Mouse (Mus musculus) MEL (cell line): ENCODE results near the gene Dcbld2.

Experiments used
- CTCF ChIP-seq, 3 experiments: IDR thresholded peaks in 2 of 3; conservative IDR thresholded peaks in 1 of 3; 2 replicates each; pipeline ENCODE4 v1.5.1; 2011 to 2012; ENCODE audit warnings: low read length in 3 of 3, low read depth in 2 of 3, mild to moderate bottlenecking in 2 of 3, improper control_type of control experiment in 1 of 3, inconsistent platforms in 1 of 3, mixed read lengths in 1 of 3, moderate library complexity in 1 of 3; ENCODE audit not compliant: control insufficient read depth in 1 of 3, insufficient read depth in 1 of 3, poor library complexity in 1 of 3, severe bottlenecking in 1 of 3
- ELF1 ChIP-seq: IDR thresholded peaks from 2 replicates; pipeline ENCODE4 v1.6.1; 2014; ENCODE audit warnings: low read depth, mild to moderate bottlenecking, inconsistent platforms, low read length, improper control_type of control experiment, moderate library complexity
- GABPA ChIP-seq: IDR thresholded peaks from 2 replicates; pipeline ENCODE4 v1.6.1; 2012; ENCODE audit warnings: low read depth, mild to moderate bottlenecking, inconsistent platforms, low read length, improper control_type of control experiment, moderate library complexity
- HCFC1 ChIP-seq: IDR thresholded peaks from 2 replicates; pipeline ENCODE4 v1.6.1; 2012; ENCODE audit warnings: low read depth, mild to moderate bottlenecking, inconsistent platforms, low read length, improper control_type of control experiment, moderate library complexity
- MAFK ChIP-seq: IDR thresholded peaks from 2 replicates; pipeline ENCODE4 v1.6.1; 2011; ENCODE audit warnings: low read depth, mild to moderate bottlenecking, low read length, improper control_type of control experiment, borderline replicate concordance
- NRF1 ChIP-seq: IDR thresholded peaks from 2 replicates; pipeline ENCODE4 v1.6.1; 2014; ENCODE audit warnings: low read depth, mild to moderate bottlenecking, inconsistent platforms, low read length, improper control_type of control experiment, moderate library complexity; ENCODE audit not compliant: poor library complexity, insufficient read depth, severe bottlenecking
- POLR2A ChIP-seq, 2 experiments: IDR thresholded peaks; 2 replicates each; pipeline ENCODE4 v1.6.1; 2011 to 2012; ENCODE audit warnings: low read length in 2 of 2, mild to moderate bottlenecking in 2 of 2, control low read depth in 1 of 2, improper control_type of control experiment in 1 of 2, low read depth in 1 of 2, moderate library complexity in 1 of 2; ENCODE audit not compliant: control insufficient read depth in 1 of 2, insufficient read depth in 1 of 2, poor library complexity in 1 of 2
- RCOR1 ChIP-seq: IDR thresholded peaks from 2 replicates; pipeline ENCODE4 v1.6.1; 2012; ENCODE audit warnings: low read depth, mild to moderate bottlenecking, inconsistent platforms, low read length, improper control_type of control experiment
- UBTF ChIP-seq: IDR thresholded peaks from 2 replicates; pipeline ENCODE4 v1.6.1; 2012; ENCODE audit warnings: low read depth, mild to moderate bottlenecking, inconsistent platforms, low read length, improper control_type of control experiment, moderate library complexity, borderline replicate concordance; ENCODE audit not compliant: insufficient read depth
- ZC3H11A ChIP-seq: IDR thresholded peaks from 2 replicates; pipeline ENCODE4 v1.6.1; 2012; ENCODE audit warnings: low read depth, mild to moderate bottlenecking, inconsistent platforms, low read length, improper control_type of control experiment
- ZKSCAN1 ChIP-seq: IDR thresholded peaks from 2 replicates; pipeline ENCODE4 v1.6.1; 2012; ENCODE audit warnings: low read depth, mild to moderate bottlenecking, inconsistent platforms, low read length, improper control_type of control experiment, moderate library complexity
- ZMIZ1 ChIP-seq: IDR thresholded peaks from 2 replicates; pipeline ENCODE4 v1.6.1; 2012; ENCODE audit warnings: low read depth, mild to moderate bottlenecking, inconsistent platforms, low read length, improper control_type of control experiment, moderate library complexity
- ZNF384 ChIP-seq: IDR thresholded peaks from 2 replicates; pipeline ENCODE4 v1.6.1; 2012; ENCODE audit warnings: low read depth, mild to moderate bottlenecking, inconsistent platforms, low read length, improper control_type of control experiment

GRCm38 (mm10) chr16:58377170-58377569 is 31.1 kb upstream of the Dcbld2 start:
- TF ChIP-seq ELF1: no peak
- TF ChIP-seq POLR2A (IDR thresholded peaks at IDR 0.05; ENCODE audit: control insufficient read depth in 1 of 2, insufficient read depth in 1 of 2, low read depth in 1 of 2, low read length in 2 of 2, poor library complexity in 1 of 2): no peak
- no peak for TF ChIP-seq CTCF (IDR thresholded peaks at IDR 0.05 in 2 of 3, conservative IDR thresholded peaks at IDR 0.05 in 1 of 3; ENCODE audit: control insufficient read depth in 1 of 3, insufficient read depth in 1 of 3, low read depth in 2 of 3, low read length in 3 of 3, poor library complexity in 1 of 3, severe bottlenecking in 1 of 3)
- no peak for TF ChIP-seq UBTF
- TF ChIP-seq MAFK: no peak
- no peak for TF ChIP-seq ZKSCAN1
- TF ChIP-seq HCFC1: no peak
- TF ChIP-seq RCOR1: no peak
- TF ChIP-seq ZMIZ1: no peak
- no peak for TF ChIP-seq ZNF384
- TF ChIP-seq GABPA: no peak
- TF ChIP-seq NRF1: no peak
- TF ChIP-seq ZC3H11A: no peak
